Mouse (Mus musculus) adrenal gland, adult 2 months (tissue): Measurements from ENCODE around the gene Cc2d2b. TPM values are rescaled to one million over a fixed set of nuclear protein-coding genes. Genes with fewer than 3 reads are reported as not detected.

Experiments
- DNase-seq: peaks from one replicate; pipeline ENCODE4 v3.0.0; 2021
- polyA plus RNA-seq: library from polyadenylated mRNA; depleted of rRNA; stranded (reverse); fragments of >200 nt; gene quantifications from 2 replicates; pipeline ENCODE4 v1.2.3, GENCODE M21; 2012
- total RNA-seq, 2 experiments: library from RNA; stranded (reverse); gene quantifications; 2 replicates each; pipeline ENCODE4 v1.2.3; 2021

Gene Cc2d2b
- total and polyA plus RNA-seq, 3 experiments: not detected

DNA sequence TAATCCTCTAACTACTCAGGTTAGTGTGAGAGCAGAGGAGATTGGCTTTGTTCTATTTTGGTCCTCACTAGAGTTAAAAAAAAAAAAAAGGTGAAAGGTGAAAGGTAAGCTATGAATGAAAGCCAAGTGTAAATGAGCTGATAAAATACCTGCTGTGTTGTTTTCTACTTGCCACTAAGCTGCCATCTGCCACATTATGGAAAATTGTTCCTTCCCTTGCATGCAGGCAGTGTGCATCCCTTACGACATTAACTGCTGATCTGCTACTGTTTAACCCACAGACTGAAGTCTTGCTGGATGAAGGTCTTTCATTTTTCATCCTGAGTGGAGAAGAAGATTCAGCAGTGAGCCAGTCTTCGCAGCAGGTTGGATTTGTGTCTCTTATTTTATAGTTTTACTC lies 11.5 kb downstream of the Cc2d2b start:
- DNase-seq: no peak

DNA sequence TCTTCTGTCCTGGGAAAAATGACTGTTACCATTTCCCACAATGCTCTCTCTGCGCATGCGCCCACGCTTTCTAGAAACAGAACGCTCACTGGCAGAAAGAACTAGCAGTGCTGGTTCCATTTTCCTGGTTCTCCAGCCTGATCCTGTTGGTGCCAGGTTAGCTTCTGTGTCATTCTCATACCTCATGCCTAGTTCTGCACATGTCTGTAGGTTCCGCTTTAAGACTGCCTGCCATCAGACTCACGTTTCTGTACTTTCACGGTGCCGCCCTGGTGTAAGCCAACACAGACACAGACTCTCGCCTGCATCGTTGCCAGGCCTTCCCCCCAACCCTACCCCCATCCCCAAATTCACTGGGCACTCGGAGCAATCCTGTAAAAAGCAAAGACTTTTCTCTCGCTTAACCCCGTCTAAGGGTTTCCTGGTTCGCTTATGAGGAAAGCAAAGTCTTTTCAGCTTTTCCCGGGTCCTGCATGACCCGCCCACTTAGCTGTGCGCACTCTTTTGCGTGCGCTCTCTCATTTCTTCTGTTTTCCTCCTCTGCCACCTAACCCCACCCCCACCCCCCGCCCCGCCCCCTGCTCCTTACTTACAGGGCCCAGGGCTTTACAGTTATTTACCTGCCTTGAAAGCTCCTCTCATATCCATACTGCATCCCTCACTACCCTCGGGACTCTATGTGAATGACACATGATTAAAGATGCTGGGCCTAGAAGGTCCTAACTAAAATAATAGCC lies 13.6 kb downstream of the Cc2d2b start:
- DNase-seq: peak; percentile 29

DNA sequence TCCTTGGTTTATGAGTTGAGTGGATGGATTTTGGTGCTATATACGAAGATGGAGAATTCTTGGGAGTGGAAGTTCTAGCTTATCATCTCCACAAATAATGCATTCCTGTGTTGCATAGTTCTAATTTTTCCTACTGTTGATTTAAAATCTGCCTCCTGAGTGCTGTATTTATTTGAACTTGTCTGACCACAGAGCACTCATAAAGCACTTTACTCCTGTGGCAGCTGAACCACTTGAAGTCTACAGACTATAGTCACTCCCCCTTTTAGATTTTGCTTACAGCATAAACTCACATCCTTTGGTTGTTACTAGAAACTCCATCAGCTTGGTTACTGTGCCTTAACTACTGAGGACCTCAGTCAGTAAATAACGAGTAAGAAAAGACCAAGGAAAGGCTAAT lies 18.6 kb downstream of the Cc2d2b start:
- DNase-seq: no peak

- no peak for DNase-seq
These were observed 20.8 kb downstream of the Cc2d2b start for GRCm38 (mm10) chr19:40769341-40769770.

DNA sequence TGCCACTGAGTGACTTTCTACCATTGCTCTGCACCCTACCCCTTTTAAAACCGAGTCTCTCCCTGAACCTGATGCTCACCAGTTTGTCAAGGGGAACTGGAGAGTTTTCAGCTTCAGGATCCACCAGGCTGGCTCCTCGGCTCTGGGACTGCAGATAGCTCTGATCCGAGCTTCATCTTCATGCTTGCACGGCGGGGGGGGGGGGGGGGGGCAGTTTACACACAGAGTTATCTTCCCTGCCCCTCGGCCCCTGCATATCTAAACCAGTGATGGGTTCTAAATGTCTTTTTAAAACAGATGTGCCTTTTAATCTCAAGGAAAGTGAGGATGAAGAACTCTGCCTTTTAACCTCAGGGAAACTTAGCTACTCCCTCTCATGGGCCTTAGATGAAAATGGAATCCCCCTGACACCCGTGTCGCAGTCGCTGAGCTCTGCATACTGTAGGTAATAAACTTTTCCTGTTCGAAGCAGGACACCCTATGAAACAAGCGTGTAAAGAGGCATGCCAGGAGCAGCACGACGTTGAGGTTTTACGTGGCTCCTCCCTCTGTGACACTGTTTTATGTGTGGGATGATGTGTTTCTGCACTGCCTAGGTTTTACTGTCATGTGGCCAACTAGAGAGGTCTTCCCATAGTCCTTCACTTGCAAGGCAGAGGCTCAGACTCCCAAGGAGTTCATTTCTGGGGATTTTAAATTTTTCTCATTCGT lies 39.6 kb downstream of the Cc2d2b start:
- no peak for DNase-seq

DNA sequence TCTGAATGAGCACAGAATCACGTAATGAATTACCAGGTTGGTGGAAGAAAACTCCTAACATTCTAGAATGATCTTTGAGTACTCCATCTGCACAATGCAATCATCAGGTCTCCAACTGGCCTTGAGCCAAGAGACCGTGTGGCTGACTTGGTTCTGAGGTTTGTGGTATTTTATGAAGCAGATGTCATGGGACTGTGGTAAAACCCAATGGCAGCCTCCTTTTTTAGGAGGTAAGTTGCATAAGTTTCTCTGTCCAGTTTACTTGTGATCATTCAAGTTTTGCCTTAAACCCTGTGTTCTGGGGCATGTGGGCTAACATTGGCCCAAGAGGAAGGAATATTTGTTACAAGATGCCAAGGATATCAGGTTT lies 40.1 kb downstream of the Cc2d2b start:
- DNase-seq: no peak

DNA sequence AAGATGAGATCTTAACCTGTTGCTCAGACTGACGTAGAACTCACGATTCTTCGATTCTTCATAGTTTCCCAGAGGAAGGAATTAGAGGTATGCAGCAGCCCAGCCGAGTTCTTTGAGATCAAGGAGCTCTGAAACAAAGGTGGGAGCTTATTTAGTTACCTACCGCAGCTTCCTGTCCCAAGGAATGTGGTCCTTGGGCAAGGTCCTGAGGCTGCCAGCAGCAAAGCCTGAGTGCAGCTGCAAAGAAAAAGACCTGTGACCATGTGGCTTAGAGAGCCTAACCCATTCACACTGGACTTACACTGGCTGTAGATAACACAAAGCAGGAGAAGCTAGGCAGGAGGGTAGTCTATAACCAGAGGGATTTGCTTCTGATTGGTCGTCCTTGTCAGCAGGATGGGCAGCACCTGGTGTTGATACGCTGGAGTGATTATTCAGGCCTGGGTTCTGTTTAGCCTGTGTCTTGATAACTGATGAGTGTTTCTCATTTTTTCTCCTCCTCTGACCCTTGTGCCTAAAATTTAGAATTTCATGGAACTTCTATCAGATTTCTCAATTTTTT lies 56.7 kb downstream of the Cc2d2b start:
- no peak for DNase-seq

- no peak for DNase-seq
These were observed 61.3 kb downstream of the Cc2d2b start for GRCm38 (mm10) chr19:40809858-40810257.

DNA sequence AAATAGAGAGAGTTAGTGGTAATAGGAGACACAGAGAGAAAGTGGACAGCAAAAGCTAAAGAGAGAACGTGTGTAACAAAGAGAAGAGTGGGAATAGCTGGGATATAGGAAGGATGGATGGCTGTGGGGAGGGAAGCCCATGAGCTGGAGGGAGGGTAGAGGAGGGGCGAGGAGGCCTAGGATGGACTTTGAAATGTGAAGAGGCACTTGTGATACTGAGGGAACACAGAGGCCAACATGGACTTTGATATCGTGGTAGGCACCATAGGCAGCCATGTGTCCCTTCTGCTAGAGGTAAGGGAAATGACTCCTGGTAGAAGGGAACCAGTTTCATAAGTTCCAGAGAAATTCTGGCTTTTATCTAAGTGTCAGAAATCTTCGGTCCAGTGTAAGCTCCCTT lies 63.3 kb downstream of the Cc2d2b start:
- DNase-seq: no peak

- no peak for DNase-seq
These were observed 64.2 kb downstream of the Cc2d2b start for GRCm38 (mm10) chr19:40812778-40813177.

- DNase-seq: no peak
These were observed 64.8 kb downstream of the Cc2d2b start for GRCm38 (mm10) chr19:40813385-40813784.

DNA sequence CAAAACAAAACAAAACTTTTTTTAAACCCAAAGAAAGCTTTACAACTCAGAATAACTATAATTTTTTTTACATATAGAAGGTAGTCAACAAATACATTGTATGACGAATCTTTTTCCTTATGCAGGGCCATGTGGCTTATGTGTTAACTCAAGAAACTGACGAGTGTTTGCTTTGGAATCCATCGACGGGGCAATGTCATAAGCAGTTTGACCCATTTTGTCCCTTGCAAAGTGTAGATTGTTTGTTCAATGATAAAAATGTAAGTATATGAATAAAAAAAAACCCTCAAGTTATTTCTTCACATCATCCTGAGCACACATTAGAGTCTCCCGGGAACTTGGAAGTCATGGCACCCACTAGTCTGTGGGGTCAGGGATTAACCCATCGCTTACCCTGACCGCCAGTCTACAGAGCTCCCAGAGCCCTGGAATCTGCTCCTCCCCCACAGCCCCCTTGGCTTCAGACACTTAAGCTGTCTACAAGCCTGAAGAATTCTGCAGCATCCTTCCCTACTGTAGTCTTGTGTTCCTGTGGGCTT lies 67.2 kb downstream of the Cc2d2b start:
- no peak for DNase-seq

DNA sequence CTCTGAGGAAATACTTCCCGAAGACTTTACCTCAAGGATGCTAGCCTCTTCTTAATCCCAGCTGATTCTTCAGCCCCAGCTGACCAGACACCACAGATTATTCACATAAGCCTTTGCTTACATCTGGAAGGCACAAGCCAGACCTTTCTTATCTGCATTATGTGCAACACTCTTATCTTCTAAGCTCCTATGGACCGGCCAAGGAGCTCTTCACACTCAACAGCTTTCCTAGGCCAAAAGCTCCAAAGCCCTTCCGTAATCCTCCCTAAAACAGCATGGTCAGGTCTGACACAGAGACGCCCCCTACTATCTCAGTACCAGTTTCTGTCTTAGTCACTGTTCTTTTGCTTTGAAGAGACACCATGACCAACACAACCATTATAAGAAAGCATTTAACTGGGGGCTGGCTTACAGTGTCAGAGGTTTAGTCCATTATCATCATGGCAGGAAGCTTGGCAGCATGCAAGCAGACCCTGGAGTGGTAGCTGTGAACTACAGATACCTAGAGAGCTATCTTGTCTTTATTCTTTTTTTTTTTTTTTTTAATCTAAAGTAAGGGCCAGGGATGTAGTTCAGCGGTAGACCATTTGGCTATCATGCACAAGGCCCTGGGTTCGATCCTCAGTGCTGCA lies 69.5 kb downstream of the Cc2d2b start:
- DNase-seq: no peak

GRCm38 (mm10) chr19:40818764-40819163 lies 70.2 kb downstream of the Cc2d2b start:
- DNase-seq: no peak

DNA sequence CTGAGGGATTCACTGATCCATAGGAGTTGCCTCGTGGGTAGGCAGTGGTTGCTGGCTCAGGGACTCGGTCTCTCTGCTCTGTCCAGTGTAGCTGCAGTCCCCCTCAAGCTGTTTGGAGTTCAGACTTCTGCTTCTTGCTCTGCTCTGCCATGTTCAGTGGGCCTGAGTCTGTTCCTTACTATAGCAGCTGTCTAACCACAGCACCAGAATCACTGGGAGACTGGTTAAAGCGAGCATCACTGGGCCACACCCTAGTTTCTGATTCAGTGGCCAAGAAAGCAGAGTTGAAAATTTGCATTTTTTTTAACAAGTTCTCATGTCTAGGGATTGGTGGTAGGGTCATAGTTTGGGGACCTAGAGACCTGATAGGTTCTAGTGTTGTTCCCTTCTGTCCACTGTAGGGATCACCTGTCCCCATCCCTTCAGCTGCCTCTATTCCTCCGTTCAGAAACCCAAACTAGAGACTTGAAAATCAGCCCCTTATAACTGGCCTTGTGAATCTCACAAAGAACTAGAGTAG lies 72.8 kb downstream of the Cc2d2b start:
- DNase-seq: no peak

DNA sequence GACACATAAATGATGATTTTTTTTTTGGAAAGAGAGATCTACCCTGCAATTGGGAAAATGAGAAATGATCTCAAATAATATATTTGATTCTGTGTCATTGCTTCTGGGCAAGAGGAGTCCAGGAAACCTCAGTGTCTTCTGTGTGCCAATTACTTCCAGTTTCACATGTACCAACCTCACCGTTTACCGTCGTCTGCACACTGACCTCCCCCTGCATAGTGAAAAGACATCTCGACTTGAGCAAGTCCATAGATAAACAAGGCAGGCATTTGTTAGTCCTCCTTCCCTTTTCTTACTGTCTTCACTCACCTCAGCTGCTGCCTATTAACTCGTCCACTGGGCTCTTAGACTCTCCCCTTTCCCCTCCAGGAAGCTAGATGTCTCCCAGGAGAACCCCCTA lies 77.1 kb downstream of the Cc2d2b start:
- DNase-seq: no peak

DNA sequence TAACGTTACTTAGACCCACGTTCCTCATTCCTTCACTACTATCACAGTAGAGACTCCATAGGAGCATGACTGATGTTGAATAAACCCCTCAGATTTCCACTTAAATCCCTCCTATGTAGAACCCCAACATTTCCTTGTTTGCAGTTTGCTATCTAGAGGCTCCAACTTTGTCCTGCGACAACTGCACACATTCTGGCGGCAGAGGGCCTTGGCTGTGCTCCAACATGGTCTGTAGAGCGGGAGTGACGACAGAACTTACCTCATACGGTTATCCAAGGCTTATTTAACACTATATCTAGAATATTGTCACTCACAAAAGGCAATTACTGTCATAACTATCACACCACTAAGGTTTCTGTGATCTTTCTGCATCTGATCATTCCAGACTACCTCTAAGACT lies 78.2 kb downstream of the Cc2d2b start:
- DNase-seq: no peak

- DNase-seq: no peak
These were observed 81.6 kb downstream of the Cc2d2b start for GRCm38 (mm10) chr19:40830198-40830597.

GRCm38 (mm10) chr19:40830703-40831415 lies 82.3 kb downstream of the Cc2d2b start, which contains the start of gene Ccnj:
TSS of gene Ccnj (plus strand) at chr19:40831279.
- peak; percentile 98 for DNase-seq

DNA sequence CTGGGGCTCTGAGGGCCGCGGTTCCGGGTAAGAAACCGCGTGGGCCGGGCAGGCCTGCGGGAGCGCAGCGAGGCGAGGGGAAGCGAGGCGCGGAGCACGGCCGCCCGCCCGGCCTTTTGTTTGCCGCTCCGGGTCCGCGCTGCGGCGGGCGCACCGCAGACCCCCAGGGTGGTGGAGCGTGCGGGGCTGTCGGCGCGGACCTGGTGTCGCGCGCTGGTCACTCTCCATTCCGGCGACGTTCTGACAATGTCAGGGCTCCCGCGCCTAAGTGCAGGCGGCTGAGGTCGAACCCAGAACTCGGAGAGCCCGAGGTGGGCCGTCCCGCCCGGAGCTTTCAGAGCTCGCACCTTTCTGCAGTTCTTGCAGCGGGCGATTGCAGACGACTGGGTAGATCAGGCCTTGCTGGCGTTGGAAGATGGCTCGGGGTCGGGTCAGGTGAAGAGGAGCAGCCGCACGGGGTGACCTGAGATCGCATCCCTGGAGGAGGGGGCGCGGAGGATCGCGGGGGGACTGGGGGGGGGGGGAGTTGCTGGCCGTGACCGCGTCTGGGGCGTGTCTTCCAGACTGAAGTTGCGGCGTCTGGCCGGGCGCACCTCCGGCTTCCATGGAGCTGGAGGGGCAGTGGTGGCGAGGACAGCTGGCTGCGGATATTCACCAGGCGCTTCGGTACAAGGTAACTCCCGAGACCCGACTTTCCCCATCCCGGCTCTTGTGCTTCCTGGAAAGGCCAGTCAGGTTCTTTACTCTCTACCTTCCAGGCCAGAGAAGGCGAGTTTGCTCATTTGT lies 83.1 kb downstream of the Cc2d2b start:
- peak; percentile 69 for DNase-seq

DNA sequence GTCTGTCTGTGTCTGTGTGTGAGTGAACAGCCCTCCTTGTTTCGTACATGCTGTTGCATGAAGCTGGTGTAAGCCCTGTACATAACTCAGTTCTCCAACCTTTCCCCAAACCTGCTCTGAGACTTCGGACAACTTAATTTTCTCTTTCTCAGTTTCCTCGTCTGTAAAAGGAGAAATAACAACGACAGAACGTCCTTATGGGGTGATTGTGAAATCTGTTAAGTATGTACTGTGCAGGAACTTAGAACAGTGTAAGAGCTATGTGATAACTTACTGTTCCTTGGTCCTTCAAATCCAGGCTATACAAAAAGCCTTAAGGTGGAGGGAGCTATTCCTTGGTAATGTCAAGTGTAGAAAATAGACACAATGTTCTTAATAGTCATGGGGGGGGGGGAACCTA lies 83.8 kb downstream of the Cc2d2b start:
- DNase-seq: no peak
